Mouse (Mus musculus): Measurements from ENCODE around the gene Mia2.

DNA sequence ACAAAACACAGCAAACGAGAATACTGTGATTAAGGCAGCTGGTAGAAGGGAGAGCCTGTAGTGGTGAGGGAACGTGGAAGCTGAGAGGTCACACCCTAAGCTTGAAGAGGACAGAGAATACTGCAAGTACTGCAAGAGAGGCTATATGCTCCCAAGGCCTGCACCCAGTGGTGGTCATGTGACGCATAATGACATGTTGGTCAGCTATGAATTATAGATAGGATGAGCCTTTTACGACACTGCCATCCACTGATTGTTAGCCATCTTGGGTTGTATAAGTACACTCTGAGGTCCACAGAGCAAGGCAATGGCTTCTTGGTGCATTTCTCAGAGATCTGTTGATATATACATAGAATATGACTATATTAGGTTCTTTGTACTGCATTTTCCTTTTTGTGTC is 71.0 kb downstream of the Mia2 start:
- TF ChIP-seq CTCF (conservative IDR thresholded peaks at IDR 0.05; ENCODE audit: low read length): no peak
- TF ChIP-seq NANOG (IDR thresholded peaks at IDR 0.05; ENCODE audit: borderline replicate concordance, low read length): no peak
